ENCODE assay signal across 16 mouse cellular contexts in the genomic region with DNA sequence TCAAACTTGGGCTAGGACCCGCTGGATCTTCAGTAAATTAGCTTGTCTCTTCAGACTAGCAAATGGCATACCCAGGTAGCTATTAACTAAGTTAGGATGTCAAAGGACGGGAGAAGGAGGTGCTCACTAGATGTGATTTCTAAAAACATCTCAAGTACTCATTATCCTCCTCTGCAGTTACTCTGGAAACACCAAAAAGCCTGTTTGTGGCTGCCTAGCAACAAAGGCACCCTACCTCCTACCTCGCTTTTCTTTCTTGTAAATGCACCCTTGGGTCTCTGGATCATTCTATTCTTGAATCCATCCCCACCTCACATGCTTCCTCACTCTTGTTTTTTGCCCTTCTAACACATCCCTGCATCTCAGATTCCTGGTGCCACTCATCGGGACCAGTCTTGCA. TPM values are rescaled to one million over a fixed set of nuclear protein-coding genes. Genes with fewer than 3 reads are reported as not detected.
"Had no signal": no experiment of that assay in that cellular context is flagged by ENCODE, and none has a peak within 500 bp of the region (broad histone marks: within the 10 kb centered on the region; RNA-seq: fewer than 3 reads in every experiment).

No protein-coding gene starts in this region.

- DNase-seq: kidney, adult 8-10 months; kidney, postnatal 25 days; liver; liver, embryonic 13.5 days; liver, postnatal 0 days; lung, postnatal 14 days had no signal

RNA-seq across cellular contexts. Expression of gene Spesp1, which starts 5.1 kb away (rescaled TPM):
- polyA plus RNA-seq: intestine, postnatal 0 days; kidney, embryonic 16.5 days; limb, embryonic 12.5 days; liver, embryonic 13.5 days; liver, postnatal 0 days; lung, embryonic 15.5 days; macrophage; midbrain, embryonic 11.5 days; midbrain, embryonic 16.5 days; neural tube, embryonic 14.5 days; small intestine, adult 2 months; stomach, embryonic 16.5 days had no signal
